Mouse (Mus musculus) ES-Bruce4 (cell line): ENCODE results near the gene Cars2. TPM values are rescaled to one million over a fixed set of nuclear protein-coding genes. Genes with fewer than 3 reads are reported as not detected.

Experiments used
- H3K27ac ChIP-seq: 2 replicates; pipeline ENCODE4 v1.5.1; 2012; ENCODE audit warnings: low read length, inconsistent platforms; ENCODE audit not compliant: insufficient read depth
- H3K27me3 ChIP-seq: 2 replicates; pipeline ENCODE4 v1.6.1; 2012; ENCODE audit warnings: mild to moderate bottlenecking, low read length, inconsistent platforms; ENCODE audit not compliant: control insufficient read depth, poor library complexity, insufficient read depth, severe bottlenecking
- H3K36me3 ChIP-seq: 2 replicates; pipeline ENCODE4 v1.6.1; 2012; ENCODE audit warnings: inconsistent platforms, mild to moderate bottlenecking, low read length, moderate library complexity; ENCODE audit not compliant: control insufficient read depth, poor library complexity, insufficient read depth, severe bottlenecking
- H3K4me1 ChIP-seq: one replicate; pipeline ENCODE4 v1.8.1; 2011; ENCODE audit warnings: low read length; ENCODE audit not compliant: control insufficient read depth, insufficient read depth
- H3K4me3 ChIP-seq: 2 replicates; pipeline ENCODE4 v1.5.1; 2011; ENCODE audit warnings: low read depth, mild to moderate bottlenecking, low read length
- H3K9ac ChIP-seq: 2 replicates; pipeline ENCODE4 v1.6.1; 2012; ENCODE audit warnings: low read depth, mild to moderate bottlenecking, inconsistent platforms; ENCODE audit not compliant: poor library complexity, severe bottlenecking
- H3K9me3 ChIP-seq: replicated peaks from 2 replicates; pipeline ENCODE4 v1.6.1; 2012; ENCODE audit warnings: mild to moderate bottlenecking, low read length, inconsistent platforms; ENCODE audit not compliant: control insufficient read depth, poor library complexity, insufficient read depth, severe bottlenecking
- CTCF ChIP-seq: IDR thresholded peaks from one replicate; pipeline ENCODE4 v1.8.1; 2011; ENCODE audit warnings: low read depth, low read length
- EP300 ChIP-seq: IDR thresholded peaks from 2 replicates; pipeline ENCODE4 v1.6.1; 2011; ENCODE audit warnings: low read depth, low read length; ENCODE audit not compliant: insufficient read depth
- POLR2A ChIP-seq: IDR thresholded peaks from one replicate; pipeline ENCODE4 v1.8.1; 2011; ENCODE audit warnings: low read length; ENCODE audit not compliant: insufficient read depth
- polyA plus RNA-seq: library from polyadenylated mRNA; stranded (reverse); fragments of >200 nt; gene quantifications from 2 replicates; pipeline ENCODE4 v1.2.4, GENCODE M21; 2011; ENCODE audit warnings: low read depth; ENCODE audit not compliant: missing spikeins, insufficient read depth, insufficient read length

Cars2 gene
- polyA plus RNA-seq, 1 experiment: 19.9 TPM

- H3K27me3 ChIP-seq: no peaks in the 10 kb centered on the region
- H3K9me3 ChIP-seq: no peaks in the 10 kb centered on the region
- H3K36me3 ChIP-seq: peaks cover 20% of the 10 kb centered on the region
- H3K9ac ChIP-seq: no peak overlapping the region
- no peak overlapping the region for H3K27ac ChIP-seq
- H3K4me3 ChIP-seq: no peak overlapping the region
- no peaks in the 10 kb centered on the region for H3K4me1 ChIP-seq
- TF ChIP-seq EP300: no peak
- TF ChIP-seq POLR2A: no peak
- no peak for TF ChIP-seq CTCF
Measured at GRCm38 (mm10) chr8:11542031-11542430, 8.6 kb downstream of the Cars2 start.

GRCm38 (mm10) chr8:11540182-11540581, 10.4 kb downstream of the Cars2 start:
- Histone ChIP-seq H3K4me1 (no peaks in the 10 kb centered on the region), H3K4me3 (no peak overlapping the region), H3K36me3 (peaks cover 16% of the 10 kb centered on the region), H3K9me3 (no peaks in the 10 kb centered on the region), H3K27me3 (no peaks in the 10 kb centered on the region), H3K27ac (no peak overlapping the region), H3K9ac (no peak overlapping the region)
- TF ChIP-seq POLR2A (no peak), EP300 (no peak), CTCF (no peak)

GRCm38 (mm10) chr8:11539049-11539448, 11.5 kb downstream of the Cars2 start:
- Histone ChIP-seq H3K27ac (no peak overlapping the region), H3K9ac (no peak overlapping the region), H3K36me3 (peaks cover 16% of the 10 kb centered on the region), H3K27me3 (no peaks in the 10 kb centered on the region), H3K4me3 (no peak overlapping the region), H3K4me1 (peaks cover 3% of the 10 kb centered on the region), H3K9me3 (no peaks in the 10 kb centered on the region)
- TF ChIP-seq EP300 (no peak), POLR2A (no peak), CTCF (no peak)

- Histone ChIP-seq H3K36me3 (0 out of 2 replicates have a peak, but pooled peaks cover 5% of the 10 kb centered on the region), H3K4me1 (peaks cover 7% of the 10 kb centered on the region), H3K27ac (no peak overlapping the region), H3K27me3 (no peaks in the 10 kb centered on the region), H3K4me3 (no peak overlapping the region), H3K9ac (no peak overlapping the region), H3K9me3 (no peaks in the 10 kb centered on the region)
- TF ChIP-seq POLR2A (no peak), EP300 (no peak), CTCF (no peak)
Measured at GRCm38 (mm10) chr8:11534494-11534893, 16.1 kb downstream of the Cars2 start.

- peaks cover 2% of the 10 kb centered on the region; the same call in 1 of the 2 replicates for H3K36me3 ChIP-seq
Measured at GRCm38 (mm10) chr8:11530849-11531248, 19.7 kb downstream of the Cars2 start.

GRCm38 (mm10) chr8:11530155-11530770, 20.3 kb downstream of the Cars2 start:
- H3K4me1 ChIP-seq: peaks cover 7% of the 10 kb centered on the region
- no peaks in the 10 kb centered on the region for H3K9me3 ChIP-seq
- peaks cover 2% of the 10 kb centered on the region; the same call in 1 of the 2 replicates for H3K36me3 ChIP-seq
- H3K27ac ChIP-seq: no peak overlapping the region
- no peak overlapping the region for H3K9ac ChIP-seq
- H3K4me3 ChIP-seq: no peak overlapping the region
- TF ChIP-seq CTCF (no peak), EP300 (no peak), POLR2A (no peak)
- H3K27me3 ChIP-seq: no peaks in the 10 kb centered on the region

More at GRCm38 (mm10) chr8:11530849-11531248, 19.7 kb downstream of the Cars2 start:
- H3K27ac ChIP-seq: no peak overlapping the region
- no peak overlapping the region for H3K9ac ChIP-seq
- TF ChIP-seq POLR2A (no peak), CTCF (no peak), EP300 (no peak)
- H3K4me3 ChIP-seq: no peak overlapping the region
- H3K9me3 ChIP-seq: no peaks in the 10 kb centered on the region
- no peaks in the 10 kb centered on the region for H3K27me3 ChIP-seq
- peaks cover 7% of the 10 kb centered on the region for H3K4me1 ChIP-seq
